Mouse (Mus musculus): Measurements from ENCODE around the gene Efnb1. TPM values are rescaled to one million over a fixed set of nuclear protein-coding genes. Genes with fewer than 3 reads are reported as not detected.

Efnb1 gene
- 49.3 and 49.7 TPM in 2 replicates for polyA plus RNA-seq (2015; fragmentation: Nextera tagmentation; extraction: Ambion mirVana)

GRCm38 (mm10) chrX:99135523-99136258 is at the start of gene Efnb1:
Efnb1 (plus strand) TSS chrX:99136130.

Other genes starting within 250 kb of the Efnb1 start
- 9.1 and 11.8 TPM in 2 replicates for gene Ophn1, start 245.1 kb upstream of the Efnb1 start, polyA plus RNA-seq (2015; fragmentation: Nextera tagmentation; extraction: Ambion mirVana)
- 19.2 and 22.8 TPM in 2 replicates for gene Yipf6, start 199.8 kb upstream of the Efnb1 start, polyA plus RNA-seq (2015; fragmentation: Nextera tagmentation; extraction: Ambion mirVana)
- gene Stard8, start 132.9 kb upstream of the Efnb1 start, polyA plus RNA-seq (2015; fragmentation: Nextera tagmentation; extraction: Ambion mirVana): 11.2 and 11.7 TPM in 2 replicates